Mouse (Mus musculus) embryonic facial prominence, embryonic 14.5 days (tissue): Measurements from ENCODE around the gene Olfr1214. TPM values are rescaled to one million over a fixed set of nuclear protein-coding genes. Genes with fewer than 3 reads are reported as not detected.

ENCODE experiments used
- polyA plus RNA-seq: library from polyadenylated mRNA; unstranded; fragments of >200 nt; fragmentation: Nextera tagmentation; extraction: Ambion mirVana; gene quantifications from 2 replicates; pipeline ENCODE4 v1.2.1, GENCODE M21; 2014

Gene Olfr1214
- polyA plus RNA-seq, 1 experiment from 2014 or later: not detected

Other genes with a start within 250 kb of the Olfr1214 start
- gene Olfr1198, start 241.3 kb downstream of the Olfr1214 start, polyA plus RNA-seq: not detected in 2 replicates
- gene Olfr1199, start 232.2 kb downstream of the Olfr1214 start, polyA plus RNA-seq: not detected in 2 replicates
- gene Olfr1200, start 222.2 kb downstream of the Olfr1214 start, polyA plus RNA-seq: not detected in 2 replicates
- gene Olfr1201, start 199.6 kb downstream of the Olfr1214 start, polyA plus RNA-seq: not detected in 2 replicates
- gene Olfr1202, start 178.2 kb downstream of the Olfr1214 start, polyA plus RNA-seq: not detected in 2 replicates
- not detected in 2 replicates for gene Olfr1205, start 162.9 kb downstream of the Olfr1214 start, polyA plus RNA-seq
- 0.03 TPM in 1 of 2 replicates, not detected in the other for gene Olfr1204, start 143.4 kb downstream of the Olfr1214 start, polyA plus RNA-seq
- gene Olfr1206, start 129.4 kb downstream of the Olfr1214 start, polyA plus RNA-seq: 0.06 TPM in 1 of 2 replicates, not detected in the other
- not detected in 2 replicates for gene Olfr1208, start 90.3 kb downstream of the Olfr1214 start, polyA plus RNA-seq
- not detected in 2 replicates for gene Olfr1209, start 77.5 kb downstream of the Olfr1214 start, polyA plus RNA-seq
- gene Olfr1211, start 54.5 kb downstream of the Olfr1214 start, polyA plus RNA-seq: 0.11 TPM in 1 of 2 replicates, not detected in the other
- not detected in 2 replicates for gene Olfr1212, start 38.7 kb downstream of the Olfr1214 start, polyA plus RNA-seq
- not detected in 2 replicates for gene Gm13762, start 12.4 kb downstream of the Olfr1214 start, polyA plus RNA-seq
- not detected in 2 replicates for gene Olfr1215, start 14.3 kb upstream of the Olfr1214 start, polyA plus RNA-seq
- not detected in 2 replicates for gene Olfr1216, start 25.7 kb upstream of the Olfr1214 start, polyA plus RNA-seq
- not detected in 2 replicates for gene Olfr1217, start 39.4 kb upstream of the Olfr1214 start, polyA plus RNA-seq
- gene Olfr1218, start 68.5 kb upstream of the Olfr1214 start, polyA plus RNA-seq: not detected in 2 replicates
- gene Olfr1219, start 90.9 kb upstream of the Olfr1214 start, polyA plus RNA-seq: not detected in 2 replicates
- not detected in 2 replicates for gene Olfr1220, start 114.2 kb upstream of the Olfr1214 start, polyA plus RNA-seq
- gene Olfr1221, start 124.6 kb upstream of the Olfr1214 start, polyA plus RNA-seq: 0.04 TPM in 1 of 2 replicates, not detected in the other
- 0.06 TPM in 1 of 2 replicates, not detected in the other for gene Olfr1222, start 140.4 kb upstream of the Olfr1214 start, polyA plus RNA-seq
- not detected in 2 replicates for gene Olfr1223, start 158.9 kb upstream of the Olfr1214 start, polyA plus RNA-seq
- gene Olfr1224-ps1, start 171.4 kb upstream of the Olfr1214 start, polyA plus RNA-seq: not detected in 2 replicates
- not detected in 2 replicates for gene Olfr1225, start 182.0 kb upstream of the Olfr1214 start, polyA plus RNA-seq
- gene Olfr1226, start 207.4 kb upstream of the Olfr1214 start, polyA plus RNA-seq: 0.08 and 0.14 TPM in 2 replicates